Mouse (Mus musculus): ENCODE measurements around the gene Cd83. TPM values are rescaled to one million over a fixed set of nuclear protein-coding genes. Genes with fewer than 3 reads are reported as not detected.

Cd83 gene
- 29.4 and 32.4 TPM in 2 replicates for polyA plus RNA-seq (2015; fragmentation: Nextera tagmentation; extraction: Ambion mirVana)

DNA sequence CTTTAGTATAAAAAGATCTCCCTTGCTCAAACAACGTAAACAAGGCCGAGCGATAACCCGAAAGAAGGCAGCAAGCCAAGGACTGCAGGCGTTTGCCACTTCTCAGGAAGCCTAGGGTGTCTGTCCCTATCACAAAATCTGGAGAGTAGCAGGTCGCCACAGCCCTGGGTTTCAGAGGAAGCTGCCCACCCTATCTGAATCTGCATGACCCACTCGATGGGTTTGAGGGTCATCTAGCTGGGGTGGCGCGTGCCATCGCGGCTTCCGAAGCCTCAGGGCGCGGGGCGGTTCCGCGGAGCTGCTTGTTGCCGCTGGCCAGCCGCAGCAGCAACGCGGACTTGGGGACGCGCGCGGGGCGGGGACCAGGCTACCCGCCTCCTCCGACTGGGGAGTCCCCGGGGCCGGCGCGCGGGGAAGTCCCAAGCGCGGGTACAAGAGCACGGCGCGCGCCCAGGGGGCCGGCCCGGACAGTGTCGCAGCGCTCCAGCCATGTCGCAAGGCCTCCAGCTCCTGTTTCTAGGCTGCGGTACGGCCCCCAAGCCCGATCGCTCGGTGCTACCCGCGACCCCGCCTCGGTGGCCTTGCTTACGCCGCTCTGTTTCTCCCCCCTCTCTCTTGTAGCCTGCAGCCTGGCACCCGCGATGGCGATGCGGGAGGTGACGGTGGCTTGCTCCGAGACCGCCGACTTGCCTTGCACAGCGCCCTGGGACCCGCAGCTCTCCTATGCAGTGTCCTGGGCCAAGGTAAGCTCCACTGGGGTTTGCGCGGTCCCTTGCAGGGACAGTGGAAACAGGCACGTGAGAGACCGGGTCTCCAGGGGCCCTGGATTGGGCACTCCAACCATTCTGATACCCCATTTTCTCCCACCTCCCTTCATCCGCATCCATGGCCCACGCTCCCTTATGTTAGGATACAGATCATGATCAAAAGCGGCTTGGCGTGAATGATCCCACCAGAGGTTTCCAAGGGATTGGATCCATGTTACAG is at the start of gene Cd83:
Cd83 (plus strand) TSS at position 51 of the 987 bp plus-strand sequence.
- WGBS, result 2% methylated on average over 70 of the region's 73 CpGs

DNA sequence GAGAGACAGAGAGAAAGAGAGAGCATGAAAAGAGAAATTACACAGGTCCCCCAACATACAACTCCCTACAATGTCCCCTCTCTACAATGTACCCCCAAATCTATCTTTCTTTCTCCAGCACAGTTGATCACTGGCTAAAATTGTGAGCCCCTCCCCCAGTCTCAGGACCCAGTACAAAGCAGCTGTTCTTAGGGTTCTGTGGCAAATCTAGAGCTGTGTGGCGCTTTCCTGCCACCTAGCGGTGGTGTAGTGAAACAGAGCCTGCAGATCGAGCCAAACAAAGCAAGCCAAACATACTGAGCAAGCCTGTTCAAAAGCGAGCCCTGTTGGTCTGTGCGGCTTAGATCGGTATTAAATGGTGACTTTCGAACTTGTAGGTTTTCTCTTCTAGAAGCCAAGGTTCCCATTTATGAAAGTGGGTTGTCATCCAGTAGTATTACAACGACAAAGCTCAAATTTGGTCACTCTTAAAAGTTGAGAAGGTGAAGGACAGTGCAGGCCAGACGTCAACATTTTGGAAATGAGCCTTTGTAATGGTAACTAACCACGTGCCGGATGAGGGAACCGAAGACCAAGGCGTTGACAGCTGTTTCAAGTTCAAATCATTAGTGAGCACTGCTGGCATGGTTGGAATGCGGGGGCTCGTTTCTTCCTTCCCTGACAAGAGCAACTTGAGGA is 44.8 kb upstream of the Cd83 start:
- no peaks in the 10 kb centered on the region for H3K27me3 ChIP-seq
- H3K4me2 ChIP-seq, result no peak overlapping the region
- no peak overlapping the region for H3K4me3 ChIP-seq (replicated peaks)
- H3K4me1 ChIP-seq, result peaks cover 7% of the 10 kb centered on the region
- no peak overlapping the region for H3K9ac ChIP-seq
- 27% methylated on average over 15 of the region's 15 CpGs for WGBS
- 0 out of 2 replicates have a peak, but pooled peaks cover 6% of the 10 kb centered on the region for H3K9me3 ChIP-seq (replicated peaks)
- H3K27ac ChIP-seq, result no peak overlapping the region
- no peaks in the 10 kb centered on the region for H3K36me3 ChIP-seq
- ATAC-seq (replicated peaks; ENCODE audit: low FRiP score), result peak; percentile 43; the same call in 1 of the 2 replicates

More for the DNA sequence above, at the start of gene Cd83:
- Histone ChIP-seq H3K4me3 (replicated peaks) (peak within 1 kb of the TSS; percentile 59), H3K27me3 (no peaks in the 10 kb centered on the region), H3K9ac (peak within 1 kb of the TSS; percentile 65), H3K4me2 (peak within 1 kb of the TSS; percentile 91), H3K27ac (peak within 1 kb of the TSS; percentile 84), H3K36me3 (no peaks in the 10 kb centered on the region), H3K4me1 (peaks cover 56% of the 10 kb centered on the region), H3K9me3 (replicated peaks) (no peaks in the 10 kb centered on the region)
- peak; percentile 72 for ATAC-seq (replicated peaks; ENCODE audit: low FRiP score)

DNA sequence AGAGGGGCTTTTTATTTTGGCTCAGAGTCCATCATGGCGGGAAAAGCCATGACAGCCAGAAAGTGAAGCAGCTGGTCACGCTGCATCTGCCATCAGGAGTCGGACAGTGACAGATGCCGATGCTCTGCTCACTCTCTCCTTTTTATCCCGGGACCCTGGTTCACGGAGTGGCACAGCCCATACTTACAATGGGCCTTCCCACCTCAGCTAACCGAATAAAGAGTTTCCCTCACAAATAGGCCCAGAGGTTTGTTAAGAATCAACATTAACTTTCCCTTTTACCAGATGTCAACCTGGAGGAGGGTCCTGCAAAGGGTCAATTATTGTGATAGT is 44.3 kb upstream of the Cd83 start:
- no peak for ATAC-seq (replicated peaks; ENCODE audit: low FRiP score)
- Histone ChIP-seq H3K4me3 (replicated peaks) (no peak overlapping the region), H3K4me1 (peaks cover 7% of the 10 kb centered on the region), H3K9ac (no peak overlapping the region), H3K36me3 (no peaks in the 10 kb centered on the region), H3K27ac (no peak overlapping the region), H3K9me3 (replicated peaks) (0 out of 2 replicates have a peak, but pooled peaks cover 6% of the 10 kb centered on the region), H3K4me2 (no peak overlapping the region), H3K27me3 (no peaks in the 10 kb centered on the region)
- WGBS, result 72% methylated on average over 7 of the region's 7 CpGs

DNA sequence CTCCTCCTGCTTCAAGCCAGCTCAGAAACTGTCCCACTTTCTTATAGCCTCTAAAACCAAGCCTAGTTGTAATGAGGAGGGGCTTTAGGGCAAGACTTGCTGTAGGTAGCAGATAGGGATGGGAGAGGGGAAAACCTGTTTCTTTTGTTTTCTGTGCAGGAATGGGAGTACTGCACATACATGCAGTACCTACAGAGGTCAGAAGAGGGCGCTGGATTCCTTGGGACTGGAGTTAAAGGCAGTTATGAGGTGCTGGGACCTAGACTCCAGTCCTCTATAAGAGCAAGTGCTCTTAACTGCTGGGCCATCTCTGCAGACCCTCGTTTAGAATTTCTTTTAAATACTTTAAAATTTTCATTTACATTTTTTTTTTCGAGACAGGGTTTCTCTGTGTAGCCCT is 41.9 kb upstream of the Cd83 start:
- 64% methylated on average over 3 of the region's 3 CpGs for WGBS
- no peak for ATAC-seq (replicated peaks; ENCODE audit: low FRiP score)
- H3K27ac ChIP-seq, result no peak overlapping the region
- peaks cover 7% of the 10 kb centered on the region for H3K4me1 ChIP-seq
- no peaks in the 10 kb centered on the region for H3K27me3 ChIP-seq
- 0 out of 2 replicates have a peak, but pooled peaks cover 6% of the 10 kb centered on the region for H3K9me3 ChIP-seq (replicated peaks)
- no peak overlapping the region for H3K9ac ChIP-seq
- no peak overlapping the region for H3K4me3 ChIP-seq (replicated peaks)
- H3K4me2 ChIP-seq, result no peak overlapping the region
- no peaks in the 10 kb centered on the region for H3K36me3 ChIP-seq

DNA sequence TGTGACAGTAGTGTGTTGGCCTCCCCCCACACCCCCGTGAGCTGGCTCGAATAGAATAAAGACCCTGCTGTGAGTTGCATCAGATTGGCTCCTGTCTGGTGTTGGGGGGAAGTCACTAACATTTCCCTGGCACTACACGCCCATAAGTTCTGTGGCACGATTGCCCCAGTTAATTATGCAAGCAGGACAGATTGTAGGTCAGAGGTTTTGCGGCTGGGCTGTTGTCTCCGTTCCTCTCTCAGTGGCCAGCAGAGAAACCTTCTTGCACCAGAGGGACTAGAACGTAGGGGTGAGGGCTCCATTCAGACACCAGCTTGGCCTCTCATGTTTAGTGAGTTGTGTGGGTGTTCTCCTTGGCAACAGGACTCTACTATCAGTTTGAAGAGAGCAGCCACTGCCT is 40.3 kb upstream of the Cd83 start:
- H3K4me2 ChIP-seq, result no peak overlapping the region
- WGBS, result 88% methylated on average over 7 of the region's 7 CpGs
- 0 out of 2 replicates have a peak, but pooled peaks cover 6% of the 10 kb centered on the region for H3K9me3 ChIP-seq (replicated peaks)
- H3K27ac ChIP-seq, result no peak overlapping the region
- H3K27me3 ChIP-seq, result no peaks in the 10 kb centered on the region
- no peak overlapping the region for H3K4me3 ChIP-seq (replicated peaks)
- no peak for ATAC-seq (replicated peaks; ENCODE audit: low FRiP score)
- peaks cover 7% of the 10 kb centered on the region for H3K4me1 ChIP-seq
- H3K36me3 ChIP-seq, result no peaks in the 10 kb centered on the region
- no peak overlapping the region for H3K9ac ChIP-seq

DNA sequence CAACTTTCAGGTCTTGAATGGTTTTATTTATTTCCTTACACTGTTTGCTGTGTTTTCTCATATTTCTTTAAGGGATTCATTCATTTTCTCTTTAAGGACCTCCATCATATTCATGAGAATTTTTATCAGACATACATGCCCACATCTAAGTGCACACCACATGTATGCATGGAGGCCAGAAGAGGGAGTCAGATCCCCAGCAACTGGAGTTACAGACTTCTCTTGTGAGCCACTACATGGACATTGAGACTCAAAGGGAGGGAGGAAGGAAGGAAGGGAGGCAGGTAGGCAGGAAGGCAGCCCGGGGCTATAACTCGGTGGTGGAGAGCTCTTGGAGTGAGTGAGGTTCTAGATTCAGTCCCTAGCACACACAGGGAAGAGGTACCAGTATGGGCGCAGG is 34.3 kb upstream of the Cd83 start:
- Histone ChIP-seq H3K9ac (no peak overlapping the region), H3K4me3 (replicated peaks) (no peak overlapping the region), H3K4me2 (no peak overlapping the region), H3K36me3 (no peaks in the 10 kb centered on the region), H3K27me3 (no peaks in the 10 kb centered on the region), H3K9me3 (replicated peaks) (no peaks in the 10 kb centered on the region), H3K27ac (no peak overlapping the region), H3K4me1 (peaks cover 18% of the 10 kb centered on the region)
- no peak for ATAC-seq (replicated peaks; ENCODE audit: low FRiP score)
- WGBS, result 52% methylated on average over 3 of the region's 3 CpGs

DNA sequence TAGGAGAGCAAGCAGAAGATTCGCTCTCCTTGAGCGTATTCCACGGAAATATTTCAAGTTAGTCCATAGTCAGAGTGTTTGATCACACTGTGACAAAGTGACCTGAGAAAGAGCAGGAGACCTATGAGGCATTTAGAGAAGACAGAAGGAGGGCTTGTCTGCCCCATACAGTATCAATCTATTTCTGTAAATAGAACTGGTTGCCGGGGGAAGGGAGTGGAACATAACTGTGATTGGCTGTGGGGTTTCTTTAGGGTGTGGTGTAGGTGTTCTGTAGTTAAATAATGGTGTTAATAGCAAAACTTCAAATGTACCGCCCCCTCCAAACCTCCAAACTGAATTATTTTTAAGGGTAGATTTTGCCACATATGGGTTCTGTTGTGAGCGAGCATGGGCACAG is 33.6 kb upstream of the Cd83 start:
- no peak overlapping the region for H3K27ac ChIP-seq
- H3K36me3 ChIP-seq, result no peaks in the 10 kb centered on the region
- H3K4me1 ChIP-seq, result peaks cover 18% of the 10 kb centered on the region
- ATAC-seq (replicated peaks; ENCODE audit: low FRiP score), result no peak
- H3K4me2 ChIP-seq, result no peak overlapping the region
- H3K9me3 ChIP-seq (replicated peaks), result no peaks in the 10 kb centered on the region
- no peak overlapping the region for H3K9ac ChIP-seq
- 0 out of 2 replicates have a peak, but pooled peaks cover 4% of the 10 kb centered on the region for H3K27me3 ChIP-seq
- no peak overlapping the region for H3K4me3 ChIP-seq (replicated peaks)
- 80% methylated on average over 6 of the region's 6 CpGs for WGBS

DNA sequence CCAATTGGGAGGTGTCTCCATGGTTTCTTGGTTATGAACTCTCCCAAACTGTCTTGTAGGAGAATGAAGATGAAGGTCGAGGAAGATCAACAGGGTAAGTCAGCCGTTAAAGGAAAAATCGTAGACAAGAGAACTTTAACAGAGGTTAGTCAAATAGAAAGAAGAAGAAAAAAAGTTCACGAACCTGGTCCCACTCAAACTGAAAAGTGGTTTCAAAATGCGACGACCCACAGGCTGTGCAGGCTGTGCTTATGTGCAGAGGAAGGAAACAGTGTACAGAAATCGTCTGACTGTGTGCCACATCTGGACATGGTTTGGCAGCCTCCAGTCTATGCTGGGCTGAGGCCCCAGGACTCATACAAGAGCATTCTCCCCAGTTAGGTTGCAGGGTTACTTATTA is 32.2 kb upstream of the Cd83 start:
- 78% methylated on average over 7 of the region's 7 CpGs for WGBS
- H3K27me3 ChIP-seq, result peaks cover 10% of the 10 kb centered on the region; the same call in 1 of the 2 replicates

DNA sequence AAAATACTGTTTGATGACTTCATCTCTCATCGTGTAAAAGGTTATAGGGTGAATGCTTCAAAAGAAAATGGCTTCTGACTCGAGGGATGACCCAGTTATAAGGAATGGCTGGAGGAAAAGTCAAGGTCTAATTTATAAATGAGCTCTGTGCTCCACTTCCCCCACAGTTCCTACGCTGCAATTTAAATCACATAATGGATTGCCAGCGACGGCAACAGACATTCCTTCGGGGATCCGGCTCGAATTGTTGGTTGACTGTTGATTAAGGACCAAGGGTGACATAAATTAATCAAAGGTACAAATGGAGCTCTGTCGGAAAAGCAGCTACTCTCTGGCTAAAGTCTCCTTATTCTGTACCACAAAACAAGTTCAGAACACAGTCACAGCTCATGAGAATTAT is 30.9 kb upstream of the Cd83 start:
- H3K9me3 ChIP-seq (replicated peaks), result no peaks in the 10 kb centered on the region
- no peaks in the 10 kb centered on the region for H3K36me3 ChIP-seq
- peaks cover 18% of the 10 kb centered on the region for H3K4me1 ChIP-seq
- peak overlapping the region; percentile 74 for H3K27ac ChIP-seq
- WGBS, result 15% methylated on average over 9 of the region's 9 CpGs
- no peak overlapping the region for H3K9ac ChIP-seq
- no peak overlapping the region for H3K4me3 ChIP-seq (replicated peaks)
- H3K27me3 ChIP-seq, result peaks cover 15% of the 10 kb centered on the region; the same call in 1 of the 2 replicates
- H3K4me2 ChIP-seq, result no peak overlapping the region
- no peak for ATAC-seq (replicated peaks; ENCODE audit: low FRiP score)

More for the DNA sequence above, 32.2 kb upstream of the Cd83 start:
- Histone ChIP-seq H3K4me3 (replicated peaks) (no peak overlapping the region), H3K4me2 (no peak overlapping the region), H3K4me1 (peaks cover 18% of the 10 kb centered on the region), H3K9ac (no peak overlapping the region), H3K9me3 (replicated peaks) (no peaks in the 10 kb centered on the region), H3K36me3 (no peaks in the 10 kb centered on the region), H3K27ac (0 out of 2 replicates have a peak overlapping the region, but pooled peaks have one; percentile 7)
- no peak for ATAC-seq (replicated peaks; ENCODE audit: low FRiP score)

DNA sequence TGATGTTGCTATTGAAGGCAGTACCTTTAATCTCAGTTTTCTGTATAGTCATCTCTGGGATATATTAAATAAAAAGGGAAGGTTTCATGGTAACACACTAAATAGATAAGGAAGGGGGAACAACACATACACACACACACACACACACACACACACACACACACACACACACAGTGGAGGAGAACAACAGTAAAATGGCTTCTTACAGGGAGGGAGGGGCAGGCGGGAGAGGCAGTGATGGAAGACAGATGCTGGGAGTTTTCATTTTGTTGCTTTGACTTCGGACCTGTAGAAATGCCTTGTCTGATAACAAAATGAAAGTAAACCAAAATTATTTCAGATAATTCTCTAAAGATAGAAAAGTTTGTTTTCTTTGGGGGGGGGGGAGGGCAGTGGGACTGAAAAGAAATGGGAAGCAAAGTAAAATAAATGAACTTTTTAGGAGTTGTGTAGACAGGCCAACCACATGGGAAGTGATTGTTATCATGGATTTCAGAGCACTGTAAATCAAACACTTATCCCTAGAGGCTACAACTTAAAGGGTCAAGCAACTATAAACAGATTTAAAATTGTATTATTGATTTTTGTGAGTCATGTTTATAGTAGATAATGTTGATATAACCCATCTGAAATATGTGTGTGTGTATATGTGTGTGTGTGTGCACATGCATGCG is 30.0 kb upstream of the Cd83 start:
- Histone ChIP-seq H3K4me3 (replicated peaks) (no peak overlapping the region), H3K36me3 (no peaks in the 10 kb centered on the region), H3K4me1 (peaks cover 18% of the 10 kb centered on the region), H3K27me3 (peaks cover 15% of the 10 kb centered on the region; the same call in 1 of the 2 replicates), H3K9me3 (replicated peaks) (no peaks in the 10 kb centered on the region), H3K4me2 (no peak overlapping the region), H3K9ac (no peak overlapping the region), H3K27ac (peak overlapping the region; percentile 74)
- ATAC-seq (replicated peaks; ENCODE audit: low FRiP score), result peak; percentile 67; the same call in 1 of the 2 replicates
- 57% methylated on average over 3 of the region's 3 CpGs for WGBS

DNA sequence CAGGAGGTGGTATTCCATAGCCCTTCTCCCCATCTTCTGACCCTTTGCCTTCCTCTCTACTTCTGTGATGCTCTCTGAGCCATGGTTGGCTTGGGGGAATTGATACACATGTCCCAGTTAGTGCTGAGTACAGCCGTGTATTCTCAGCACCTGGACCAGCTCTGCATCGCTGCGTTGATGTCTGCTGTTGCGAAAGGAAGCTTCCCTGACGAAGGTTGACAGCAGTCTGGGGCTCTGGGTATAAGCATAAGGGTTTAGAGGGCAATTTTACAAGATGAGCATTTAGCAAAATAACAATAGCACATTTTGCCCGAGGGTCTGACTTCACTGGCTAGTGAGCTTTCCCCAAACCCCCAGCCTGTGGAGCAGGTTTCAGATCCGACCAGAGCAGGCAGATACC is 29.0 kb upstream of the Cd83 start:
- 77% methylated on average over 7 of the region's 7 CpGs for WGBS

More for the DNA sequence above, 29.0 kb upstream of the Cd83 start:
- Histone ChIP-seq H3K9me3 (replicated peaks) (no peaks in the 10 kb centered on the region), H3K27me3 (peaks cover 15% of the 10 kb centered on the region; the same call in 1 of the 2 replicates), H3K4me3 (replicated peaks) (no peak overlapping the region), H3K36me3 (no peaks in the 10 kb centered on the region), H3K4me2 (no peak overlapping the region), H3K9ac (no peak overlapping the region), H3K27ac (no peak overlapping the region), H3K4me1 (peaks cover 15% of the 10 kb centered on the region)
- ATAC-seq (replicated peaks; ENCODE audit: low FRiP score), result no peak
